Mouse (Mus musculus): ENCODE data around the gene Phactr1.

Phactr1 gene

DNA sequence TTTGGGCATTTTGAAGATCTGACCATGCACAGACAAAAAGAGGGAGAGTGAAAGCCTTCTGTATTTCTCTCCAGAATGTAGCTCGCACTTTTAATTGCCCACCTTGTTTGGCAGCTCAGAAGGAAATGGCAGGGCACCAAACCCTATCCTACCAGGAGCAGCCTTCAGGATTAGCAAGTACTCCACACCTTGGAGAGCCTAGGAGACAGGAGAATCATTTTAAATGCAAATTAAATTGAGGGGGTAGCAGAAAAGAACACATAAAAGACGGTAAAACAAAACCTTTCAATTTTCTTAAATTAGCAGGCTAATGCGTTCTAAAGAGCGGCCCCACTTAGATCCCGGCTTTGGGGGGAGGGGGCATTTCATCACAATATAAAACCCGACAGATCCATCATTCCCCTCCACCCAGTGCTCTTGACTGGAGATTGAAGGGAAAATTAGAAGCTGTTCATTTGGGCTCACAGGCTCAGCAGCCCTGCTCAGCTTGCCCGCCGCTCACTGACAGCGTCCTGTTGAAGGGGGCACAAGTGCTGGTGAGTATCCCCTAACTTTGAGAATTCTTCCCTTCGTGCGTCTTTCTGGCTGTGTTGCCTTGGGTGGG is at the start of gene Phactr1:
Gene Phactr1 (plus strand): TSS at position 233 of the 604 bp plus-strand sequence.
- DNase-seq, result no peak

DNA sequence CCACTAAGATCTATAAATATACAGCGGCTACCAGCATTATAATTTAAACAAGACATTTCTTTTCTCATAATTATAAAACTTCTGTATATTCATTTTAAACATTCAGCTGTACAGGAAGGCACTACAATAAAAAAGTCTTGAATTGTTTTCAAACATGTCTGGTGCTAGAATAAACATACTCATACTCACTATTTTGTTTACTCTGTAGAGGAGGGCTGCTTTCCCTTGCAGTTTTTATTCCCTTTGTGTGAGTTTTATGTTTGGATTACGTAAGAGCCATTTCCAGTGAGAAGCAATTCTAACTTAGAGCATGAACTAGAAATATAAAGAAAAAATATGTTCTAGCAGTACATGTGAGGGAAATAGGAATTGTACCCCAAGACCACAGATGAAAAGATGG is 45.5 kb upstream of the Phactr1 start:
- DNase-seq, result no peak

DNA sequence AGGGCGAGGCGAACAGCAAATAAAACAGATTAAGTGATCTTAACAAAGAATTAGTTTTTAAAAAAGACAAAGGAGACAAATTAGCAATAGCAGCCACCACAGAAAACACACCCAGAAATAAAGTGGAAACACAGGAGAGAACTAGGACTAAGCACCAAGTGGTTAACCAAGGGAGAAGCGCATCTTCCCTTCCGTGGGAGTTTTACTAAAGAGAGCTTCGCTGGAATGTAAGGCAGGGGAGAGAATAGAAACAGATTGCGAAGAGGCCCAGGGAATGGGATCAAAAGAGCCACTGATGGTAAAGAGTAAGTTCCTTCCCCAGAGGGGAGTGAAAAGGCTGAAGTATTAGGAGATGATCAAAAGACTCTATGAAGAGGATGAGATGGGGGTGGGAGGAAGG is 30.2 kb upstream of the Phactr1 start:
- no peak for DNase-seq

DNA sequence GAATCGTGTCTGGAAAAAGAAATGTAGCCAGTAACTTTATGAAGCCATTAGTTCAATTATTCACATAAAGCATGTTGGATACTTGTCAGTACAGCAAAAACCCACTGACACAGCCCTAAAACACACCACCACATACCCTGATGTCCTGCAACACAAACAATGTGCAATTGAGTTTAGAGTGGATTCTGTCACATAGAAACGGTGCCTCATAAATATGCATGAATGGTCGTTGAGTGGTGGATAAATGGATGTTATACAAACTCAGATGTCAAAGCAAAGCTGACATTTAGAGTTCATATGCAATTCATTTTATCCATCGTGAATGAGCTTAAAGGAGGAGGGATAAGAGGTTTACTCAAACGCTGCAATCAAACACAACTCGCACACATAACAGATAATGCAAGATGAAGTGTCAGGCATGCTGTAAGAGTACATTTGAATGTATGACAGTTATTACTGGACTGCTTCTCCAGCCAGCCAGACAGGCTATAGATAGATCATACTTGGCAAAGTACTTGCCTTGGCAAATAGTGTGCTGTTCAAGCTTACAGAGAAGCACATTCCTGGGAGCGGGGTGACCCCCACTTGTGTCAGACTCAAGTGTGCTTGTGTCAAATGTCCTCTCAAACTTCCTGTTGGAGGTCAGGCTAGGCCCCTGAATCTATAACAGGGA is 23.6 kb upstream of the Phactr1 start:
- no peak for DNase-seq

DNA sequence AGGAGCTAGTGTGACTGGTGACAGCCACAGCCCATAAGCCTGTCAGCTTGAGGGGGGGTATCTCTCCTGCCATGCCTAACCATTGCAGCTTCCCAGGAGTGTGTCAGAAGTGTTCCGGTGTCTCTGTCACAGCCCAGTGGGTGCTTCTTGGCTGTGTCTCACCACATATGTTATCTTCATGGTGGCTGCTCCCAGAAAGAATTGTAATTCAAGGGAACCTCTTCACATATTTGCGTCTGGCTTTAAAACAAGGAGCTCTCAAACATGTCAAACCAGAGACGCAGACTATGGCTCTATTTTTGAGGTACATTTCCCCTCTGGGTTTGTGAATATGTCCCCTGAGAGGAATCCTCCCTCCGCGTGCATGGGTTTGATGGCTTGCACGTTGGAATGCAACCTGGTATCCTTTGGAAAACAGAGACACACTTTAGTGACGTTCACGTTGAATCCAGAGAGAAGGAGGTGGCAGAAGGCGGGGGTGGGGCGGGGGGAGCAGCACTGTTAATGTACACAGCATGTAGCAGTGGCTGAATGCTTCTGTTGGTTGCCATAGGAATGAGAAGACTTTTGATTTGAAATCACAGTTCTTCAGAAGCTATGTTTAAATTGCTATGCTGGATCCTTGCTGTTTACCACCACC is 8.7 kb upstream of the Phactr1 start:
- peak; percentile 61 for DNase-seq

DNA sequence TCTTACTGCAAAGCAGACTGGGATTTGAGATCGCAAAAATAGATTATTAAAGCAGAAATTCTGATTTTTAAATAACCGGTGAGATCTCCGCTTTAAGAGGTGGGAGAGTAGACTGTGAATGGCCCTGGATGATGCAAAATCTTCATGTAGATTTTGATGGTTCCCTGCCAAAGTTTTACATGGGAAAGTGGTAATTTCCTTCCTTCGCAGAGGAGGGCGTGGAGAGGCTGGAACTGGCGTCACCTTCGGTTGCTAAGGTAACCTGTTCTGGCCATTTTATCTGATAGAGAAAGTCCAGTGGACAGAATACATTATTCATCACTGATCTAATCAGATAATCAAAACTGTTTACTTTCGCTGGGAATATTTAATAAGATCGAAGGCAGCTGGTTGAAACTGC is 876 bp downstream of the Phactr1 start:
- DNase-seq, result no peak

DNA sequence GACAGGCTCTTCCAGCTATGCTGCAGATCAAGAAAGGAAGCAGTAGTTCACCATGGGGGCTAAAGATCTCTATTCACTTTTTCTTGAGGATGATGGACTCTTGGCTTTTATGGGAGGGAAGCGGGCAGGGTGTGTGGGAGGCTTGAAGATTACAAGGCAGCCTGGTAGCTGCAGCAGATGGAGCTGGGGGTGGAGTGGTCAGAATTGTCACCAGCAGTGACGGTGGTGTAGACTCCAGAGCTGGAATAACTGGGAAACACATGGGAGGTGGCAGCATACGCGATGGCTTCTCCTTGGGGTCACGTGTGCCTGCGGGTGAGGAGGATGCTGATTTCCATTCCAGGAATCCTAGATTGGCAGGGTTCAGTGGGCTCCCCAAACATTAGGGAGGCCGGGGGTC is 3.8 kb downstream of the Phactr1 start:
- DNase-seq, result peak; percentile 89

DNA sequence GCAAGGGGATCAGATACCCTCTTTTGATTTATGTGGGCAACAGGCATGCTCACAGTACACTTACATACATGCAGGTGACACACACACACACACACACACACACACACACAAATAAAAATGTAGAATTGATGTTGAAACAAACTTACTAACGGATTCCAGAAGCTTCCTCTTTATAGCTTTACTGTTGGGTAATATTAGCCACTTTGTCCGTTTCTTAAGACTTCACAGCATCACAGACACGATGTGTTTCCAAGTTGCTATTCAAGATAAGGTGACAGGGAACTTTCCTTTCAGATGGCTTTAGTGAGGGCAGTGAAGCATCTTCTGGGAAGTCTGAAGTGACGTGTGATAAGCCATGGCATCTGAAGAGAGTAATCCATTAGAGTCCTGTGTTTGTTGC is 11.8 kb downstream of the Phactr1 start:
- no peak for DNase-seq

DNA sequence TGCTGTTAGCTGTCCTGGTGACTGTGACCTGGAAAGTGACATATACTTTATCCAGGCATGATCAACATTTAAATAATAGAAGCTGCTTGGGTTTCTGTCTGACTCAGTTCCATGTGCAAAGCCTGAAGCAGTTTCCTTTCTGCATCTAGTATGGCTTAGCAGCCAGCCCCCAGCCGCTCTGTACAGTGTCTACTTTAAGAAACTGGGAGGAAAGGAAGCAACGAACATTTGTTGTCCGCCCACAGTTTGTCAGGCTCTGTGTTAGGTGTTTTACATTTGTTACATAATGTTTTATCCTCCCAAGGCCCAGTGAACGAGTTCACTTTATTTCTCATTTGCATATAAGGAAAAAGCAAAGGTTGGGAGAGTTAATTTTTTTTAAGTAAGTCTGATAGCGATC is 16.2 kb downstream of the Phactr1 start:
- DNase-seq, result peak; percentile 78

DNA sequence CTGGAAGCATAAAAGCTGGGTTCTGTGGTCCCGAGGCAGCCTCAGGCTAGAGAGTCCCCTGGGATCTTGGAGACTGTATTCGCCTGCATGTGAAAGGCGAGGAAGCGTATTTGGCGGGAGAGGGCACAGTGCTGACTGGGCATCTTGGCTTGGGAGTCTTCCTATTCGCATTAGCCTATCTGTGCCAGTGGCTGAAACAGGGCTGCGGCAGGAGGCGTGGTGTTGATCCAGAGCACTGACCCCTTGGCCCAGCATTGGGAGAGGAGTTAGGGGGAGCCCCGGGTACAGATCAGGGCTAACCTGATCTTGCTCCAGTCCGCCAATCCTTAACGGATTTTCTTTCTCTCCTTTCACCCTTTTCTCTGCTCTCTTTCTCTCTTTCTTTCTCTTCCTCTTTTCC is 28.7 kb downstream of the Phactr1 start:
- DNase-seq, result no peak

DNA sequence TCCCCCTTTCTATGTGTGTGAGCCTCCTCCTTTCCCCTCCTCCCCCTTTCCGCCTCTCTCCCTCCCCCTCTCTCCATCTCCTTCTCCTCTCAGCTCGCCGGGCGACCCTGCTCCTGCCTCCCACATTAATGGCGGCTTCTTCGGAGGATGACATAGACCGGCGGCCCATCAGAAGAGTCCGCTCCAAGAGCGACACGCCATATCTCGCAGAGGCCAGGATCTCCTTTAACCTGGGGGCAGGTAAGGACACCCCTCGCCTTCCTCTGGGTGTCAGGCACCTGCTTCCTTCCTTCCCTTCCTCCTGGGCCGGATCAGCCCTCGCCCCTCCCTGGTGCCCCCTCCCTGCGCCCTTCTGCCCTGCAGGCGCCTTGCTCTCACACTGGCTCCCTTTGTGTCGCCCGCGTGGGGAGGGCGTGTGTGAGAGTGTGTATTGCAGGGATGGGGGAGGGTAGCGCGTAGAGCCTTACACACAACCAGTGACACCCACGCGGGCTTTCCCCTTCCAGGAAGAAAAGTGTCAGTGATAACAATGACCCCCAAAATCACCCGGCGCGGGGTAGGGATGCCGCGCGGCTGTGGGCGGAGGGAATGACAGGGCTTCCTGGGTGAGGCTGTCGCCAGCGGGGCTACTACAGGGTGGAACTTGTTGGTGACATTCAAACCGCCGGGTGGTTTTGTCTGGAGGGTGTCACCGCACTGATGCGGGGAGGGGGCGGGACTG is 29.3 kb downstream of the Phactr1 start:
- DNase-seq, result no peak

DNA sequence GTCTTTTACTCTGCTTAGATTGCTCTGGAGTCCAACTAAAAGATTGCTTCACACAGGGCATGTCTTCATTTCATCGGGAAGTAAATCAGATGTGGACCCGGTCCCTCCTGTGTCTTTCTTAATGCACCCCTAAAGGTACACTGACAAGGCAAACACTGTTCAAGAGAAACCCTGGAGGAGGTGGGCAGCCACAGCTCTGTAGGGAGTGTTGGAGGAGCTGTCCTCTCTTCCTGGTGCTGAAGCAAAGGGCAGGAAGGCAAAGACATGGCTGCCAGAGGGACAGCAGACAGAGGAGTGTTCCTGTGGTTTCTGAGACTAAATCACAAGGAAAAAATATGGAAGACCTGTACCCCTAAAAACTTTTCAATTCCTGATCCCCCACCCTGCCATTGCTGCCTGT is 31.1 kb downstream of the Phactr1 start:
- no peak for DNase-seq

DNA sequence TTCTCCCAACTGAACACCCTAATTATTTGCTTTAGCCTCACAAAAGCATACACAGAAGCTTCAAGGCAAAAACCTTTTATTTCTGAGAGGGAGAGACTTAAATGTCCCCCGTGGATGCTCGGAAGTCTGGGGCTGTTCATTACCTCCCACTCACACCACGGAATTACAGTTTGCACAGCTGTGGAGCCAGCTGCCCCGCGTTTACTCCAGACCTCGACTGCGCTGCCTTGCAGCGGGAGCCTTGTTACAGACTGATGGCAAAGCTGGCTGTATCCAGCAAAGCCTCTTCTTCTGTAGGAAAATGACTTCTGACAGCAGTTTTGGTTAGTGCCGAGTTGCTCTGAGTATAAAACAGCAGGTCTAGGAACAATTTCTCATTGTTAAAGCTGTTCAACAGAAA is 39.0 kb downstream of the Phactr1 start:
- no peak for DNase-seq

DNA sequence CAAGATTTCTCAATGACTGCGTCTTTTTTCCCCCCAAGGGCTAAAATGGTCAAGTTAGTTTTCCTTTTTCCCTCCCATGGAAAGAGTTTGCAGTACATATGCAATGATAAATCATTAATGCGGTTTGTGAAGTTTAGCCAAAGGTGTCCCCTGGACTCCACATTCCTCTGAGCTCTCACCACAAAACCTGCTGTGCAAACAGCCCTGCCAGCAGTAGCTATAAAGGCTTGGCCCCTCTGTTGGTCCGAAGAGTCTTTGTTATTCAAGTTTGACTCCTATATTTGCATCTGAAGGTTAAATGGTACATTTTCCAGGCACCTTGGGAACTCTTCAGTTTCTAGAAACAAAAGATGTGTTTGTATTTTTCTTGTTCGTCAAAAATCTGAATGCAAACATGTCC is 39.7 kb downstream of the Phactr1 start:
- DNase-seq, result no peak

DNA sequence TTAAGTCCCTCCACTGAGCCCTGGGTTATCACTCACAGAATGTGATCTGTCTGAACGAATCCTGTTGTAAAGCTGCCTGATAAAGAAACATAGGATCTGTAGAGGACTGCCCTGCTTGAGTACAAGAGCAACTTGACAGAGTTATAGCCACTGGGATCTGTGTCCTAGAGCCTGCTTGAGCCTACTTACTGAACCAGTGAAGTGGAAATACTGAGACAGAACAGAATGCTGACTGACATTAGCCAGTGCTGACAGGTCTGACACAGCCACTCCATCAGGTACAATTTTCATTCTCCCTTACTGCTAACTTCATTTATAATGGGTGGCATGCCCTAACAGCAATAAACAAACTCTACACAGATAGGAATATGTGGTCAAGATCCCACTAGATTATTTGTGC is 40.2 kb downstream of the Phactr1 start:
- no peak for DNase-seq

DNA sequence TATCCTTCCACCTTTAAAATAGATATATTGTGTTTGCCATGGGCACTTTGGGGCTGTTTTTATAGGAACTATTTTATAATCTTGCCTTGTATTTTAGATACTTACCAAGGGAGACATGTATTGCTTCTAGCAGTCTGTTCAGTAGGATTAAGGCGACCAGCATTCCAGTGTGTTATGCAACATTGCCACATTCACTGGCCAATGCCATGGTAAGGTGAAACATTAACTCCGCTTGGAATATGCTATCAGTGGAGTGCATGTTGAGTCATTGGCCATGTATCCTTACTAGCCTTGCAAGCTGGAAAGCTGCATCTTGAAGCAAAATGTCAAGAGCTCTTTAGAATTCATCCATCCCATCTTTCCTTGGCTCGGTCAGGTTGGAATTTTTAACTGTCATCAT is 43.6 kb downstream of the Phactr1 start:
- DNase-seq, result no peak

DNA sequence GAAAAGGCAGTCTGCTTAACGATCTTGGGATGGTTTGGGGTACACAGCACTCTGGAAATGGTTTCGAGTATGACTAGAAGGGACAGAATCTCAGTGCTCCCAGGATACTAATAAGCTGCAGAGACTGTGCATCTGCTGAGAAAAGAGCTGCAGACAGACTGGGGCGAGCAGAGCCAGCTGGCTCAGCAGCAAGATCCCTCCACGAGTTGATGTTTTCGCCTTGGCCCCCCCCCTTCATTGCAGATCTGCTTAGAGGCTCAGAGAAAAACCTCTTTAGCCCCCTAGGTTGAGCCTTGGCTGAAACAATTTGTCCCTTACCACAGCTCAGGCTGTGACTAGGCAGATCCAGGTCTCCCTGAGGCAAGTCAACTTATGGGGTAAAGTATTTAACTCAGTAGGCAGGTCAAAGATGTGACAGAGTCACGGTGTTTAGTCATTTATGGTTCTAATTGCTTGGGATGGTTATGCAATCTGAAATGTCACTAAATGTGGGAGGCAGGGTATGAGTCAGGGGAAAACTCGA is 45.3 kb downstream of the Phactr1 start:
- DNase-seq, result no peak

DNA sequence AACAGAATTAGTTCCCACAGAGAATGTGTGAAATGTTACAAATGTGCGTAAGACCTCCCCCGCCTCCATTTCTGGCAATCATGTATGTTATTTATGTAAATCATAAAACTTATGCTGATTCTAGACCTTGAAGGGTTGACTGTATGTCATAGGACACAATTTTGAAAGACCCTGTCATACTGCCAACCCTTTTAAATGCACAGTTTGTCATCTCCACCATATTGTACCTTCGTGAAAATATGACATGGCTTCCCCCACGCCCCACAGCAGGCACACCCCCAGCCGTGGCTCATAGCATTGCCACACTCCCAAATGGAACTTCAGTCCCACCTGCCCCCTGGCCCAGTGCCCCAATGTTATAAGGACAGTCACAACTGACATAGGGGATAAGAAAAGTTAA is 57.1 kb downstream of the Phactr1 start:
- DNase-seq, result no peak

DNA sequence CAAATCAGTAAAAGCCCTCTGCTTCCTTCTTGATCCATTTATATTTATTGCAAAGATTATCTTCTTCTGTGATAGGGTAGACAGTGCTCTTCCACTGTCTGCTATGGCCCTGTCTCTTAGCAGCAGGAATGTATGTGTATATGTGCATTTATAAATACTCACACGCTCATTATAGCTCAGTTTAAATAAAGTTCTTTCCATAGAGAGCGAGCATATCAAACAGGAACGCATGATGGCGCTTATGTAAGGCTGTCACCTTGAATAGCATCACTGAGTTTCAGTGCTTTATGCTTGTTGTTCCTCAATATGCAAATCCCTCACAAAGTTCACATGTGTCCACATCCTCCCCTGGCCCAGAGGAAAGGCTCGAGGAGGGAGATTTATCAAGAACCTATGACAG is 57.7 kb downstream of the Phactr1 start:
- no peak for DNase-seq

DNA sequence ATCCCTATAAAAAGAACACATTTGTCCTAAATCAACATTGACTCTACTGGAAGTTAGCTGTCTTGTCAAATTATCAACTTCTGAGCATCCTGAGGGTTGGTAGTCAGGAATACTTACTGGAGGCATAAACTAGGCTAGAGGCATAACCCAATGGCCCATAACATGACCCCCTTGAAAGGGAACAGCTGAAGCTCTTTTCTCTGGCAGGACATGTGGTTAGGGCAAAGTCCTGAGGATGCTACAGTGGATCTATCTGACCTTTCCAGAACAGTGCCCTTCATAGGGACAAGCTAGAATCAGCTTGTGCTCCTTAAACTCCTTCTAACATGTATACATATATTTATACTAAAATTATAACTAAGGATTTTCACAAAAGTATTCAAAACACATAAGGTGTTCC is 61.8 kb downstream of the Phactr1 start:
- DNase-seq, result no peak

DNA sequence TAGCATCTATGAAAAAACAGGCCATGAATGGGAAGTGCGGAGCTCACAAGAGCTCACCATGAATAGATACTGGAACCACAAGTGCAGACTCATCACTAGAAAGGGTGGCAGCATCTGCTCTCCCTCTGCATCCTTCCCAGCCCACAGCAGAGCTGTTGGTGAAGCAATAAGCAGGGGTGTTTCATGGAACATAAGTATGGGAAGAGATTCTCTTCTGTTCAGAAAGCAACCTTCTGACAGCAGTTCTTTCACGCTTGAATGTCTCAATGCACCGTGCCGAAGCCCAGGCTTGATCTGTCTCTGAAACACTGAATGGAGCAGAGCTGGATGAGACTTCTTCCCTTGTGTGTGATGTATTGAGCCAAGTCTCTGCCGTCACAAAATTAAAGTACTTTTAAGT is 64.0 kb downstream of the Phactr1 start:
- peak; percentile 53 for DNase-seq

DNA sequence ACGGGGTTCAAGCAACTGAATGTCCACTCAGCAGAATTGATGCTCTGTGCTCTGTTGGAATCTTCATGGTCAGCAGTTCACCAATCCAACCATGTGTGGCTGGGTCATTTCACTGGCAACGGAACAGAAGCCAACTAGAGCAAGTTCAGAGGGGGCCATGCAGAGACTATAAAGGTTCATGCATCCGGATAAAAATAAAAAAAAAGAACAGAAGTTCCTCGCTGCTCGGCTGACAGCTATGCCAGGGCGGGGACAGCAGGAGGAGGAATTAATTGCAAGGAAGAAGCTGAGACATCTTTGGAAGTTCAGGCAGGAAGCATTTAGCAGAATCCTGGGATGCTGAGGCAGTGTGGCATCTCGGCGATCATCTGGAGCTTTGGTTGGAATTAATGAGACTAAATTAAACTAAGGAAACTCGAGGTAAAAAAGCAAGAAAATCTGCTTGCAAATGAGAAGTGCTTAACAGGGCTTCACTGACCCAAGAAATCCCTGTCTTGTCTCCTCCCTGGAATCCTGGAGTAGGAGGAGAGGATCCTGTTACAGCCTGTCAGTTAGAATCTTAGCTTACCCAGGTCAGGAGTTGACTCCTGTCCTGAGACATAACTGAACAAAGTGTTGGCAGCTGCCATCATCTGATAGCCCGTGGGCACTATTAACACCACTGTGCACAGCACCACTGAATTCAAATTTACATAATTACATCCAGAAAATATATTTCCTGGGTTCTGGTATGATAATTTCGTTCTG is 77.4 kb downstream of the Phactr1 start:
- DNase-seq, result peak; percentile 42

DNA sequence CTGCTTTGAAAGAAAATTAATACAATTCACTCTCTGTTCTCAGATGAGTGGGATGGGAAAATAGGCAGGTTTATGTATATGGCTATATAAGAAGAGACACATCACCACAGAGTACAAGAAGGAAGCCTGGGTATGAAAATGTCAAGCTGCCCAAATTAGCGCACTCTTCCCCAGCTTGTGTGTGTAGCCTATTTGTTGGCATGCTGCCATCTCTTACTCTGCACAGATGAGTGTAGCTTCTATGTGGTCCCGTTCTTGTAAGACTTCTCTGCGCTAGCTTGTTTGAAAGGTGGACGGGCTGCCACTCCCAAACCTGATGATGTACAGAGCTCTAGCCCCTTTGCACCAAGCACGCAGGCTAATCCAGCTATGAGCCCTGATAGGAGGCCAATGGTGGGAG is 78.7 kb downstream of the Phactr1 start:
- no peak for DNase-seq
